8 mouse cellular contexts compared by ENCODE assay signal in genomic region chr5:137601365-137601729, GRCm38 (mm10). TPM values are rescaled to one million over a fixed set of nuclear protein-coding genes. Genes with fewer than 3 reads are reported as not detected.
A peak's percentile ranks its signal among the peaks of the same experiment; 100 is the strongest.
DNase-seq lines count a peak whose midpoint lies in the region; ATAC-seq and TF ChIP-seq lines count a peak whose summit lies in the region.

No protein-coding gene starts in this region.

- TF ChIP-seq POLR2A in liver, adult 2 months (IDR thresholded peaks at IDR 0.05; ENCODE audit: extremely low read depth, insufficient read depth, low read length), result no peak

- peak overlapping the region; percentile 59 for H3K4me2 ChIP-seq in embryonic facial prominence, embryonic 11.5 days (ENCODE audit: low read depth, low read length)
- peak overlapping the region; percentile 91 for H3K4me2 ChIP-seq in neural tube, embryonic 12.5 days (replicated peaks)

- no peak for ATAC-seq in erythroblast, adult 5-6 weeks (replicated peaks; ENCODE audit: low FRiP score, poor library complexity, severe bottlenecking)
- ATAC-seq in embryonic facial prominence, embryonic 11.5 days (replicated peaks; ENCODE audit: insufficient number of reproducible peaks, low FRiP score, low TSS enrichment, low read depth), result no peak
- ATAC-seq in neural tube, embryonic 12.5 days (ENCODE audit: low FRiP score, low read depth), result no peak

- DNase-seq in embryonic facial prominence, embryonic 11.5 days (ENCODE audit: low spot score), result peak; percentile 58
- DNase-seq in heart, postnatal 36 days, result peak; percentile 47 to 48
- no peak for DNase-seq in liver, adult 2 months (ENCODE audit: extremely low read depth, low read depth, low spot score)
- DNase-seq in right cerebral cortex, adult 18-20 months, result no peak
- DNase-seq in retina, postnatal 1 day, result no peak

- peaks cover 30% of the 10 kb centered on the region for H3K36me3 ChIP-seq in erythroblast, embryonic 14.5 days (ENCODE audit: control insufficient read depth)
- H3K36me3 ChIP-seq in embryonic facial prominence, embryonic 11.5 days (replicated peaks; ENCODE audit: control insufficient read depth, insufficient read depth, low read depth, low read length), result no peaks in the 10 kb centered on the region
- no peaks in the 10 kb centered on the region for H3K36me3 ChIP-seq in liver, adult 2 months (ENCODE audit: control insufficient read depth, insufficient read depth, low read length)
- 0 out of 2 replicates have a peak, but pooled peaks cover 15% of the 10 kb centered on the region for H3K36me3 ChIP-seq in neural tube, embryonic 12.5 days

- 0% methylated on average over 22 of the region's 22 CpGs for WGBS in embryonic facial prominence, embryonic 11.5 days
- WGBS in liver, adult 2 months, result under 1% methylated on average over 22 of the region's 22 CpGs
- WGBS in neural tube, embryonic 12.5 days, result under 1% methylated on average over 22 of the region's 22 CpGs

- no peak for TF ChIP-seq CTCF in liver, adult 2 months (IDR thresholded peaks at IDR 0.05; ENCODE audit: low read depth, low read length)

- H3K4me1 ChIP-seq in erythroblast, embryonic 14.5 days (ENCODE audit: control insufficient read depth), result peaks cover 80% of the 10 kb centered on the region
- no peaks in the 10 kb centered on the region for H3K4me1 ChIP-seq in embryonic facial prominence, embryonic 11.5 days (ENCODE audit: control insufficient read depth, insufficient read depth, low read length)
- H3K4me1 ChIP-seq in liver, adult 2 months (ENCODE audit: control insufficient read depth, insufficient read depth, low read length), result peaks cover 17% of the 10 kb centered on the region
- H3K4me1 ChIP-seq in neural tube, embryonic 12.5 days, result peaks cover 29% of the 10 kb centered on the region

- H3K9me3 ChIP-seq in erythroblast, embryonic 14.5 days (ENCODE audit: control insufficient read depth, low read length), result peaks cover 3% of the 10 kb centered on the region; the same call in 1 of the 2 replicates
- H3K9me3 ChIP-seq in embryonic facial prominence, embryonic 11.5 days (replicated peaks; ENCODE audit: control insufficient read depth, low read length), result no peaks in the 10 kb centered on the region
- no peaks in the 10 kb centered on the region for H3K9me3 ChIP-seq in neural tube, embryonic 12.5 days

- no peaks in the 10 kb centered on the region for H3K27me3 ChIP-seq in erythroblast, embryonic 14.5 days (ENCODE audit: control insufficient read depth)
- no peaks in the 10 kb centered on the region for H3K27me3 ChIP-seq in embryonic facial prominence, embryonic 11.5 days (ENCODE audit: control insufficient read depth, insufficient read depth, low read length)
- no peaks in the 10 kb centered on the region for H3K27me3 ChIP-seq in liver, adult 2 months (ENCODE audit: control insufficient read depth, insufficient read depth, low read length)
- no peaks in the 10 kb centered on the region for H3K27me3 ChIP-seq in neural tube, embryonic 12.5 days (replicated peaks)

- H3K27ac ChIP-seq in embryonic facial prominence, embryonic 11.5 days (replicated peaks; ENCODE audit: low read depth, low read length), result no peak overlapping the region
- peak overlapping the region; percentile 79 for H3K27ac ChIP-seq in liver, adult 2 months (replicated peaks; ENCODE audit: insufficient read depth, low read depth, low read length)
- H3K27ac ChIP-seq in neural tube, embryonic 12.5 days, result no peak overlapping the region

- intact Hi-C loops in heart, postnatal 36 days (cut with DNase I), result loop anchor here (1.0 to 5.0 kb wide), 3 partner anchors 26 to 141 kb away; partner anchors contain the start of genes Epo, Gnb2 and Nyap1

- peaks cover 9% of the 10 kb centered on the region; the same call in 1 of the 2 replicates for H3K79me2 ChIP-seq in liver, adult 2 months (ENCODE audit: control insufficient read depth, insufficient read depth, low read length)

- peak overlapping the region; percentile 39 for H3K9ac ChIP-seq in embryonic facial prominence, embryonic 11.5 days (replicated peaks; ENCODE audit: low read length)
- H3K9ac ChIP-seq in liver, adult 2 months (ENCODE audit: low read depth, low read length), result peak overlapping the region; percentile 76
- peak overlapping the region; percentile 45 for H3K9ac ChIP-seq in neural tube, embryonic 12.5 days

- H3K4me3 ChIP-seq in erythroblast, embryonic 14.5 days (replicated peaks), result peak overlapping the region; percentile 69
- H3K4me3 ChIP-seq in embryonic facial prominence, embryonic 11.5 days (ENCODE audit: low read depth, low read length), result peak overlapping the region; percentile 64
- H3K4me3 ChIP-seq in liver, adult 2 months (ENCODE audit: insufficient read depth, low read depth, low read length), result peak overlapping the region; percentile 69
- peak overlapping the region; percentile 64 for H3K4me3 ChIP-seq in neural tube, embryonic 12.5 days

RNA-seq across cellular contexts. Expression of gene Mospd3, which starts 0.5 kb away (rescaled TPM):
- 105 and 109 TPM in 2 replicates for polyA plus RNA-seq in erythroblast, embryonic 14.5 days (2012)
- 18.6 and 37.2 TPM in 2 replicates for total RNA-seq in erythroblast, adult 5-6 weeks (2015; ENCODE audit: low replicate concordance)
- total RNA-seq in erythroblast, adult 5-6 weeks (2017; ENCODE audit: low replicate concordance), result 0.43 TPM in 1 of 2 replicates, not detected in the other
- 17.4 and 19.4 TPM in 2 replicates for polyA plus RNA-seq in embryonic facial prominence, embryonic 11.5 days (2014; fragmentation: Nextera tagmentation; extraction: Ambion mirVana)
- 10 to 100 TPM; 16.5 to 16.8 TPM for total RNA-seq in heart, postnatal 36 days (2021)
- total RNA-seq in liver, adult 2 months (2014; rRNA removed), result 4.3 and 6.5 TPM in 2 replicates
- polyA plus RNA-seq in liver, adult 2 months (2012; rRNA removed), result 84.3 and 98.8 TPM in 2 replicates
- 36.8 and 42.1 TPM in 2 replicates for polyA plus RNA-seq in neural tube, embryonic 12.5 days (2016; fragmentation: Nextera tagmentation; extraction: Ambion mirVana)

RNA-seq across cellular contexts. Expression of gene Pcolce, which starts 12.2 kb away (rescaled TPM):
- polyA plus RNA-seq in erythroblast, embryonic 14.5 days (2012), result 0.10 and 0.22 TPM in 2 replicates
- total RNA-seq in erythroblast, adult 5-6 weeks (2015; ENCODE audit: low replicate concordance), result not detected in 2 replicates
- total RNA-seq in erythroblast, adult 5-6 weeks (2017; ENCODE audit: low replicate concordance), result not detected in 2 replicates
- polyA plus RNA-seq in embryonic facial prominence, embryonic 11.5 days (2014; fragmentation: Nextera tagmentation; extraction: Ambion mirVana), result 133 and 142 TPM in 2 replicates
- total RNA-seq in heart, postnatal 36 days (2021), result 10 to 100 TPM; 58.1 to 65.1 TPM
- 4.4 and 6.7 TPM in 2 replicates for total RNA-seq in liver, adult 2 months (2014; rRNA removed)
- 11.9 TPM in 2 replicates for polyA plus RNA-seq in liver, adult 2 months (2012; rRNA removed)
- polyA plus RNA-seq in neural tube, embryonic 12.5 days (2016; fragmentation: Nextera tagmentation; extraction: Ambion mirVana), result 51.8 and 52.0 TPM in 2 replicates

RNA-seq across cellular contexts. Expression of gene Fbxo24, which starts 27.5 kb away (rescaled TPM):
- not detected in 2 replicates for polyA plus RNA-seq in erythroblast, embryonic 14.5 days (2012)
- not detected in 2 replicates for total RNA-seq in erythroblast, adult 5-6 weeks (2015; ENCODE audit: low replicate concordance)
- total RNA-seq in erythroblast, adult 5-6 weeks (2017; ENCODE audit: low replicate concordance), result not detected in 2 replicates
- polyA plus RNA-seq in embryonic facial prominence, embryonic 11.5 days (2014; fragmentation: Nextera tagmentation; extraction: Ambion mirVana), result 0.13 TPM in 1 of 2 replicates, not detected in the other
- under 1 TPM; 0.16 to 0.31 TPM for total RNA-seq in heart, postnatal 36 days (2021)
- total RNA-seq in liver, adult 2 months (2014; rRNA removed), result 0.07 TPM in 1 of 2 replicates, not detected in the other
- polyA plus RNA-seq in liver, adult 2 months (2012; rRNA removed), result 0.05 and 0.06 TPM in 2 replicates
- polyA plus RNA-seq in neural tube, embryonic 12.5 days (2016; fragmentation: Nextera tagmentation; extraction: Ambion mirVana), result 0.11 and 0.39 TPM in 2 replicates

RNA-seq across cellular contexts. Expression of gene Lrch4, which starts 27.6 kb away (rescaled TPM):
- 6.3 and 7.1 TPM in 2 replicates for polyA plus RNA-seq in erythroblast, embryonic 14.5 days (2012)
- 9.0 and 27.2 TPM in 2 replicates for total RNA-seq in erythroblast, adult 5-6 weeks (2015; ENCODE audit: low replicate concordance)
- 10.6 and 13.9 TPM in 2 replicates for total RNA-seq in erythroblast, adult 5-6 weeks (2017; ENCODE audit: low replicate concordance)
- 28.4 and 30.0 TPM in 2 replicates for polyA plus RNA-seq in embryonic facial prominence, embryonic 11.5 days (2014; fragmentation: Nextera tagmentation; extraction: Ambion mirVana)
- total RNA-seq in heart, postnatal 36 days (2021), result 10 to 100 TPM; 18.4 to 20.5 TPM
- 0.74 and 1.1 TPM in 2 replicates for total RNA-seq in liver, adult 2 months (2014; rRNA removed)
- polyA plus RNA-seq in liver, adult 2 months (2012; rRNA removed), result 10.7 and 15.0 TPM in 2 replicates
- polyA plus RNA-seq in neural tube, embryonic 12.5 days (2016; fragmentation: Nextera tagmentation; extraction: Ambion mirVana), result 29.4 and 32.5 TPM in 2 replicates

RNA-seq across cellular contexts. Expression of gene Gm20605, which starts 27.6 kb away (rescaled TPM):
- polyA plus RNA-seq in erythroblast, embryonic 14.5 days (2012), result 3.8 and 3.9 TPM in 2 replicates
- total RNA-seq in erythroblast, adult 5-6 weeks (2015; ENCODE audit: low replicate concordance), result 1.9 and 6.3 TPM in 2 replicates
- total RNA-seq in erythroblast, adult 5-6 weeks (2017; ENCODE audit: low replicate concordance), result 0.94 and 4.7 TPM in 2 replicates
- 3.7 and 4.8 TPM in 2 replicates for polyA plus RNA-seq in embryonic facial prominence, embryonic 11.5 days (2014; fragmentation: Nextera tagmentation; extraction: Ambion mirVana)
- 1 to 10 TPM; 3.9 to 4.9 TPM for total RNA-seq in heart, postnatal 36 days (2021)
- 0.74 and 1.5 TPM in 2 replicates for total RNA-seq in liver, adult 2 months (2014; rRNA removed)
- polyA plus RNA-seq in liver, adult 2 months (2012; rRNA removed), result 4.3 and 5.6 TPM in 2 replicates
- polyA plus RNA-seq in neural tube, embryonic 12.5 days (2016; fragmentation: Nextera tagmentation; extraction: Ambion mirVana), result 8.9 and 9.4 TPM in 2 replicates

Comparison
In these comparisons a context has a peak if more than half of its experiments do, and no peak if none do; other contexts are left out.
1. DNase-seq: peak in embryonic facial prominence, embryonic 11.5 days (single experiment) and heart, postnatal 36 days (2 of 2); none in liver, adult 2 months (single experiment), right cerebral cortex, adult 18-20 months (single experiment) and retina, postnatal 1 day (single experiment).
2. RNA of gene Pcolce, which starts 12.2 kb away (polyA plus RNA-seq): 133 to 142 TPM in embryonic facial prominence, embryonic 11.5 days, 51.8 to 52.0 TPM in neural tube, embryonic 12.5 days and 11.9 TPM in liver, adult 2 months; 0.10 to 0.22 TPM in erythroblast, embryonic 14.5 days; every median in the first group is over 10 times any median in the second.
3. Peak in every context shown above with its lines, with median percentiles within 50 percentile points of each other: H3K4me3 ChIP-seq and H3K9ac ChIP-seq.